Mouse (Mus musculus): ENCODE measurements around the gene Amigo3. TPM values are rescaled to one million over a fixed set of nuclear protein-coding genes. Genes with fewer than 3 reads are reported as not detected.

The Amigo3 gene
- total RNA-seq, 2 experiments from 2014 or later = 1.6 to 2.8 TPM

DNA sequence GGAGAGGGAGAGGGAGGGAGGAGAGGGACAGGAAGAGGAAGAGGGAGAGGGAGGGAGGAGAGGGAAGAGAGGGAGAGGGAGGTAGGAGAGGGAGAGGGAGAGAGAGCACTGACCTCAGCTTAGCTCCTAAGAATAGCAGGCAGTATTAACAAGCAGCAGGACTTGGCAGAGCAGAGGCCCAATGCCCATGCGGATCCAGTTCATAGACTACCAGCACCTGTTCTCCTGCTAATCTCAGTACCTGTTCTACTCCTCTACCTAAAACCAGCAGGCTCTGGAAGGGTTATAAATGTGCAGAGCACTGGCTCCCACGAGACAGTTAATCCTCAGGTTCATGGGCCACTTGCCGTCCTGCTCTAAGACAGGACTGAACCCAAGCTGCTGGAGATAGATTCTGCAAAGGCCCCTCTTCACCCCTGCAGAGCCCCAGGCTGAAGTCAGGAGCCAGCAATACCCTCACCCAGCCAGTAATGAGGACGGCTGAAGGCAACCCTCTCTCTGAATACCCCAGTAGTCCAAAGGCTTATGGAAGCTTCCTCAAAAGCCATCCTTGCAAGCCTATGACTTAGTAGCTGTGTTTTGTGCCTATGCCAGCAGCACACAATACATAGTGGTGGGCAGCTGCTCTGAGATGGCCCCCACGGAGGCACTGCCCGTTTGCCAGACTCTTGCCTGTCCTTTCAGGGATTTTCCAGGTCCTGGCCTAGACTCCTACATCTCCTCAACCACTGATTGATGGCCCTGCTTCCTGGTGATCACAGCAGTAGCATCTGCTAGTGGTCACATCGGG is 20.4 kb downstream of the Amigo3 start:
- intact Hi-C loops (cut with DNase I) = no loop called here
- DNase-seq = no peak

DNA sequence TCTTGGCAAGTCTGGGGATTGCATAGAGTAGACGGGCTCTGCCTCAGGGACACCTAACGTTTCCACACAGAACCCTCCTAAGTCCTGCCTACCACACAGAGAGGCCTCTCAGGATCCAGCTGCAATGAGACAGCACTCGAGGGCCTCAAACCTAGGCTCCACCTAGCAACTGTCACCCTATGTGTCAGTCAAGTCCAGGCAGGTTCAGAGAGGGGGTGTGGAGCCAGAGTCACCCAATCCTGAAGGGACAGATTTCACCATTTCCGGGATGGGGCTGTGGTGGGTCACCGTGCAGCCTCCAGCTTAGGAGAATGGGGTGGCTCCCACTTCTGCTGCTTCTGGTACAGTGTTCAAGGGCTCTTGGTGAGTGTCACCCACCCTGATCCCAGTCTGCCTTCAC is 27.2 kb downstream of the Amigo3 start, which contains the start of gene Mst1:
Gene Mst1, plus strand, starts transcription at position 269 of the 400 bp plus-strand sequence.
- DNase-seq = no peak
- intact Hi-C loops (cut with DNase I) = no loop called here

DNA sequence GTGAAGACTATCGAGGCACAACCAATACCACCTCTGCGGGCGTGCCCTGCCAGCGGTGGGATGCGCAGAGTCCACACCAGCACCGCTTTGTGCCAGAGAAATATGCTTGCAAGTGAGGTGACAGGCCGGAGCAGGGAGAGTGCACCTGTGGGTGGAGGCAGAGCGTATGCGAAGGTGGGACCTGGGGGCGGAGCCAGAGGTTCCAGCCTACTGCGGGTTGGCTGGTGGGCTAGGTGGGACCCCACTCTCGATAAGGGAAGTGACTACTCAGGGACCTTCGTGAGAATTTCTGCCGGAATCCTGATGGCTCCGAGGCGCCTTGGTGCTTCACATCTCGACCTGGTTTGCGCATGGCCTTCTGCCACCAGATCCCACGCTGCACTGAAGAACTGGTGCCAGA is 29.6 kb downstream of the Amigo3 start:
- no peak for DNase-seq
- intact Hi-C loops (cut with DNase I) = no loop called here

DNA sequence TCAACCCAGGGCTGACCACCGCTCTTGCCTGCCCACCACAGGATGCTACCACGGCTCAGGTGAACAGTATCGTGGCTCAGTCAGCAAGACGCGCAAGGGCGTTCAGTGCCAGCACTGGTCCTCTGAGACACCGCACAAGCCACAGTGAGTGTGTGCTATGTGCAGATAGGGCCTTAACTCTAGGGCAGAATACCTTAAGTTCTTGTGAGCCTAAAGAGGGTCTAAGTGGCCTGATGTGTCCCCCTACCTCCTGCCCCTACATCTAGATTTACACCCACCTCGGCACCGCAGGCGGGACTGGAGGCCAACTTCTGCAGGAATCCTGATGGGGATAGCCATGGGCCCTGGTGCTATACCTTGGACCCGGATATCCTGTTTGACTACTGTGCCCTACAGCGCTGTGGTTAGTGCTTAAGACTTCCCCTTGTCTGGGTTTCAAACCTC is 30.1 kb downstream of the Amigo3 start, which contains the start of gene Rnf123:
Gene Rnf123, minus strand, starts transcription at position 359 of the 444 bp plus-strand sequence.
- no peak for DNase-seq
- intact Hi-C loops (cut with DNase I) = no loop called here

DNA sequence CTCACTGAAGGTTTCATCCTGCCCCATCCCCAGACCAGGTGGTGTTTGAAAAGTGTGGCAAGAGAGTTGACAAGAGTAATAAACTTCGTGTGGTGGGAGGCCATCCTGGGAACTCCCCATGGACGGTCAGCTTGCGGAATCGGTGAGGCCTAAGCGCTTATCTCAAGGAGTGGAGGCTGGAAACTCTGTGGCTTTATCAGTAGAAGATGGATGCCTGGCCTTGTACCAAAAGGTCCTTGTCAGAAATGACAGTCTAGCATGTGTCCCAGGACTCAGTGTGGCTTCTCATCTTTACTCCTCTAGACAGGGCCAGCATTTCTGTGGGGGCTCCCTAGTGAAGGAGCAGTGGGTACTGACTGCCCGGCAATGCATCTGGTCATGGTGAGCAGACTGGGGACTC is 30.6 kb downstream of the Amigo3 start:
- no peak for DNase-seq
- intact Hi-C loops (cut with DNase I) = no loop called here

DNA sequence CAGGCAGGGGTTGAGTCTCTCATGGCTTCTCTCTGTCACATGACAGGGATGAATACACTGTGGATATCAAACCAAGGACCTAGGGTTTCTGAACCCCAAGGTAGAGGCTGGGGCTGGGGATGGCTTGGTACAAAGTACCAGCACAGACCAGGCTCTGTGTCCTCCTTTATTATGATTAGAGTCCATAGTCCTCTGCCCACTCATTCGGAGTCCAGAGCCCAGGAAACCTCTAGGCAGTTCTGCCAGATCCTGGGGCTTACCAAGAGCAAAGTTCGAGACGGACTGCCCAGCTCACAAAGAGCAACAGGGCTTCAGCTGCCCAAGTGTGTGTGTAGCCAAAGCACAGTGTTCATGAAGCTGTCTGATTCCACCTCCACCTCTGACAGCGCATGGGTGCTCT is 32.3 kb downstream of the Amigo3 start:
- DNase-seq = no peak
- intact Hi-C loops (cut with DNase I) = no loop called here

DNA sequence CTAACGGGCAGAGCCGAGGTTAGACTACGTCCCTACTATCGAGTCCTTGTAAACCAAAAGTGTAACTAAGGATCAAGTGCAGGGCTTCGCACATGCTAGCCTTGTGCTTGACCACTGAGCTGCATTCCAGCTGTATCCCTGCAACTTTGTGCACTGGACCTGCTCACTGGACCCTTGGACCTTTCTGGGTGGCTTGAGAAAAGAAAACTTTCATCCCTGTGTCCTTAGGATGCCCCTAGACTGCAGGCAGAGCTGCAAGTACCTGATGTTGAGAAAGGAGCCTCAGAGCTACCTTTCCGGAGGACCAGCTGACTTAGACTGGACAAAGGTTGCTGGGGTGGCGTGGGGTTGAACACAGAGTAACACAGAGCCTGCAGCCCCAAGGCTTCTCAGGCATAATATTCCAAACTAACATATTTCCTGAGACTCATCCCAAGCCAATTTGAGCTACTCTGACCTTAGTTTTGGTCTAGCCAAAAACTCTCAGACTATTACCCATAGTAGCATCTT is 37.7 kb downstream of the Amigo3 start:
- DNase-seq = no peak
- intact Hi-C loops (cut with DNase I) = no loop called here

DNA sequence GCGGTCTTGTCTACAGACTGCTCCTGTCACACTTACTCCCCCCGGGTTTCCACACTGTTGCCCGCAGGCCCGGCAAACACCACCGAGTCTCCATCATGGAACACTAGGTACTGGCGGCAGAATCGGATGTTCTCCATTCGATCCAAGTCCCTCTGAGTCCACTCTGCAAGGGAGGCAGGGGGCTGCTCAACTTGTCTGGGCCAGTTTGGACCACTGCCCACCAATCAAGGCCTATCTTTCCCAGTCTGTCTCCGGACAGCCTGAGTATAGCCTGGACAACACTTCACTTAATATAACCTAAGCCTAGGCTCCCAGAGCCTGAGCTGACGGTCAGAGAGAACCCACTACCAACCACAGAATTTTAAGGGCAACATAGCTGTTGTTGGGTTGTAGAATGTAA is 40.6 kb downstream of the Amigo3 start:
- intact Hi-C loops (cut with DNase I) = no loop called here
- DNase-seq = no peak

DNA sequence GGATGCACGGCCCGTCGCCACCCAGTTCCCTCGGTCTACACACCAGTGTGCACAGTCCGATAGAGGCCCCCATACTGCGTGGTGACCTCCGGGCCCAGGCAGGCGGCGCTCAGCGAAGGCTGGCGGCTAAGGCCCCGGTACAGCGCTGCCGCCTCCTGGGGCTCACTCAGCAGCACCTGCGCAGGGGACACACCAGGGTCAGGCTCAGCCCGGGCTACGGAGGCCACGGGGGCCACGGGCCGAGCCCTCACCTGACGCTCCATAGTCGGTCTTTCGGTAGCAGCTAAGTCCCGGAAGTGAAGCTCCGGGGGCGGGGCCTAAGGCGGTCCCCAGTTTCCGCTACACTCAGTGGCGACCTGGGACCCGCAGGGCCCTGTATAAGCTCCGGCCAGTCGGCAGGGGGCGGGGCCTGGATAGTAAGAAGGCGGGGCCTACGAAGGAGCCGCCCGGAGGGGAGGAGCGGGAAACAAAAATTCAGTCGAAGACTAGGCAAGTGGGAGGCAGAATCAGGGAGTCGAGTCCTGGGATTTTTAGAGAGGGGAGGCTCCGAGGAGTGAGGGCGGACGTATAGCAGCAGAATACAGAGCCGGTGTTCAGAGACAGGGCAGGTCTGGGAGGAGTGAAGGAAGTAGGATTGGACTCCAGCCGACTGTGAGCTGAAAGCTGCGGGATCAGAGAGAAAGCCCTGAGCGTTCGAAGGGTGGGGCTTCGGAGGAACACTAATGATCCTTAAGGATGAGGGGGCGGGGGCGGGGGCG is 41.4 kb downstream of the Amigo3 start, which contains the start of gene Apeh:
Gene Apeh, minus strand, starts transcription at position 423 of the 758 bp plus-strand sequence.
- intact Hi-C loops (cut with DNase I) = no loop called here
- peak; percentile 96 for DNase-seq

DNA sequence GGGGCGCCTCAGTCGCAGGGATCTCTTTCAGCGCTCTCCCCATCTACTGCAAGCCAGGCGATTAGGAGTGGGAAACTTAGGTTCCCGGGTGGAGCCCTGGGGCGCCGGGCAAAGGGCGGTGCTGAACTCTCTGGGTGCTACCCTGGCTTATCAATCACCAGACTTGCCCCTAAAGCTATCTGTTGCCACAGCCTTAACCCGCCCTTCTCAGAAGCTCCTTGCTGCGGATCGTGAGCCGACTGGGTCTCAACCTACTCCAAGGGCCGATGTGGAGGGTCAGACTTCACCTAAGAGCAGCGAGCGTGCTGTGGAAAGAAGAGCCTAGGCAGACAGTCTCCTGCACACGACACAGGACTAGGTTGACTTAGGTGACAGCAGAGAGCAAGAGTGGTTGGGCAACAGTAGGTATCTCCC is 42.0 kb downstream of the Amigo3 start:
- no peak for DNase-seq

DNA sequence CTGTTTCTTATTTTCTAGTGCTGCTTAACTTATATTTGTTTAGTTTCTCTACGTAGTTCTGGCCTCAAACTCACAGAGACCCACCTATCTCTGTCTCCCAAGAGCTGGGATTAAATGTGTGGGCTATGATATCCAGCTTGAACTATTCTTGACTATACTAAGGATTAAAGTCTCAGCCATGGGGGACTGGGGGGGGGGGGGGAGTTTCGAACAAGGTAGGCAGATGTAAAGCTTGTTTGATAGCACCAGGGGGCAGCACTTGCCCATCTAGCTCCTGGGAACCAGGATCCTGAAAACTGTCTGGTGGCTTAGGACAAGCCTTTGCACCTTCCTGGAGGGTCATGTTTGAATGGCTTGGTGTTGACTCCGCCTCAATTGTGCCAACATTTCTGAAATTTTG is 42.6 kb downstream of the Amigo3 start:
- intact Hi-C loops (cut with DNase I) = loop anchor here (5.0 kb wide), 1 partner anchor 107 kb away; no protein-coding TSS in a partner anchor
- DNase-seq = peak; percentile 68

More for the DNA sequence above, 42.0 kb downstream of the Amigo3 start:
- intact Hi-C loops (cut with DNase I) = loop anchor here (5.0 kb wide), 1 partner anchor 107 kb away; no protein-coding TSS in a partner anchor

DNA sequence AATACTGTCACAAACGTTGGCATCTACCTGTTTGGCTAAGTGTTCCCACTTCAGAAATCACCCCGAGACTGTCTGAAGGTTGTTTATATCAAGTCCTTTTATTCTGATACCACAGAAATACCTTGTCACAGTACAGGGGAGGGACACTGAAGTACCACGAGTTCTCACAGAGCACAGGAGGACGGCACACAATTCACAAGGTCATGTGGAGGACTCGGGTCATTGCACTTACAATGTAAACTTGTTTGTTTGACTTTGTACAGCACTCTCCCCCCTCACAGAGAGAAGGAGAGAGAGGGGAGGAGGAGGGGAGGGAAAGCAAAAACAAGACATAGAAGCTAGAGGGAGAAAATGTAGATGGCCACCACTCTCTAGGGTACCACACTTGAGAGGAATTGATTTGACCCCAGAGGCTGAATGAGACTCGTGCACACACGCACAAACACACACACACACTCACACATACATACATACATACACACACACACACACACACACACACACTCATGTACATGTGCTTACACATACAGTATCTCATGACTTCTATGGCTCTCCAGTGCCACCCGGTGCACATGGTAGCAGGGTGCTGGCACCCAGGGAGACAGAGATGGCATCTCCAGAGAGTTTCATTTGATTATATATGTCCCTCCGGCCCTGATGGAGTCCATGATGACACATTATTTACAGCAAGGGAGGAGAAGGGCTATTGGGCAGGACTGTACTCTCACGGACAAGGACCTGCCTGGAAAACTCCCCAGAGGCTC is 43.2 kb downstream of the Amigo3 start:
- no peak for DNase-seq
- intact Hi-C loops (cut with DNase I) = loop anchor here (5.0 kb wide), 1 partner anchor 106 kb away; no protein-coding TSS in a partner anchor

DNA sequence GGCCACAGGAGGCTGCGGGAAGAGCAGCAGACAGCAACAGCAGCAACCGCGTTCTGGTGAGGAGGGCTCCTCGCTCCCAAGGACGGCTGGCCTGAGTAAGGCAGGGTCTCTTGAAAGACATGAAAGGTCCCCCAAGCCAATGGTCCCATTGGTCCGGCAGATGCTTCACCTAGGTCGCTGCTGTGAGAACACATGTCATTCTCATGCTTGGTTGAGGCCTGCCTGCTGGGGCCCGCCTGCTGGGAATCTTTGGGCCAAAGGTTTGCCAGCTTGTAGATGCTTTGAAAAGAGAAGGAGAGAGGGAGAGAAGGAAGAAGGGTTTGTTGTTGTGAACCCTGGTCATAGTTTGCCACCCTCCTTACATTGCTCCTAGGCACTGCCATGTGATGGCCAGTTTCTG is 46.7 kb downstream of the Amigo3 start:
- peak; percentile 58 for DNase-seq
- intact Hi-C loops (cut with DNase I) = loop anchor here (5.0 kb wide), 1 partner anchor 103 kb away; no protein-coding TSS in a partner anchor

DNA sequence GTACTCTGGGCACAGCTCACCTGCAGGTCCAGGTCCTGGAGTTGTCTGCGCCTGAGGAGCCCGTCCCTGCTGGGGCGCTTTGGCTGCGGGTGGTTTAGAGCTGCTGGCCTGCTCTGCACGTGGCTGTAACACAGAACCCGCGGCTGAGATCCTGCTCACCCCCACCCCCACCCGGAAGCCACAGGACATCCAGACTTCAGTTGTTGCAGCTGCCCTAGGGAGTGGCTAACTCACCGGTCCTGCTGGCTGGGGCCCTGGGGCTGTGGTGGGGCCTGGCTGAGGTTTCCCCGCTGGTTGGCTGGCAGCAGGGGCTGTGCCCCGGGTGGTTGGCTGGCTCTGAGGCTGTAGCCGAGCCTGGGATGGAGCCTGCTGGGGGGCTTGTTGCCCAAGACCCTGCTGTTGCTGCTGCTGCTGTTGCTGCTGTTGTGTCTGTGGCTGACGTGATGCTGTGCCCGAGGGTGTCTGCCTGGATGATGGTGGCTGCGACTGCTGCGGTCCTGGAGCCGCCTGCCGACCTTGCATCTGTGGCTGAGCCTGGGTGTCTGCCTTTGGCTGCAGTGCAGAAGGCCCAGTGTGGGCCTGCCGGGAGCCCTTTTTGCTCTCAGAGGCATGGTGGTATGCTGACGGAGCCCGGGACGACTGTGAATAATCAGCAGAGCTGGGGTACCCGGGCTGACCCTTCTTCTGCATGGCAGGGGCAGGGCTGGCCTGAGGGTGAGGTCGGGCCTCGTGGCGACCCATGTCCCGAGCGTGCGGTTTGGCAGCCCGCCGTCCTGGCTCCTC is 52.0 kb downstream of the Amigo3 start:
- intact Hi-C loops (cut with DNase I) = no loop called here
- peak; percentile 57 for DNase-seq

Small RNA genes within 50 kb of the gene (microRNA-seq; reads per million reads assigned to microRNA genes)
- gene Gm47303 (not detected), gene Mir7088 (not detected)

Other genes with a start within 250 kb of the Amigo3 start
- 10 to 100 TPM; 73.4 to 79.0 TPM for gene Rbm6, start 179.9 kb upstream of the Amigo3 start, total RNA-seq (2021)
- gene Mon1a, start 165.0 kb upstream of the Amigo3 start, total RNA-seq (2021) = 10 to 100 TPM; 15.2 to 16.1 TPM
- gene Mst1r, start 146.3 kb upstream of the Amigo3 start, total RNA-seq (2021) = 1 to 10 TPM; 2.2 to 3.6 TPM
- not detected for gene Actl11, start 124.7 kb upstream of the Amigo3 start, total RNA-seq (2021)
- gene Camkv, start 117.5 kb upstream of the Amigo3 start, total RNA-seq (2021) = 100 to 1,000 TPM; 333 to 354 TPM
- gene Traip, start 103.0 kb upstream of the Amigo3 start, total RNA-seq (2021) = 10 to 100 TPM; 21.2 to 21.3 TPM
- gene Uba7, start 77.7 kb upstream of the Amigo3 start, total RNA-seq (2021) = 1 to 10 TPM; 2.1 to 3.5 TPM
- 1 to 10 TPM in 1 of 2 experiments, under 1 TPM in 1; 0.44 to 1.3 TPM for gene Gm20661, start 70.1 kb upstream of the Amigo3 start, total RNA-seq (2021)
- gene Inka1, start 67.3 kb upstream of the Amigo3 start, total RNA-seq (2021) = 10 to 100 TPM in 1 of 2 experiments, 1 to 10 TPM in 1; 9.4 to 10.4 TPM
- gene Cdhr4, start 60.7 kb upstream of the Amigo3 start, total RNA-seq (2021) = 1 to 10 TPM; 1.0 to 2.3 TPM
- gene Gm20662, start 56.8 kb upstream of the Amigo3 start, total RNA-seq (2021) = 1 to 10 TPM; 1.3 to 2.5 TPM
- gene Ip6k1, start 50.7 kb upstream of the Amigo3 start, total RNA-seq (2021) = 100 to 1,000 TPM; 153 to 160 TPM
- gene Gmppb, start 3.9 kb upstream of the Amigo3 start, total RNA-seq (2021) = 10 to 100 TPM; 15.2 to 15.5 TPM
- not detected for gene Mst1, start 27.3 kb downstream of the Amigo3 start, total RNA-seq (2021)
- 10 to 100 TPM; 92.5 to 93.8 TPM for gene Rnf123, start 30.2 kb downstream of the Amigo3 start, total RNA-seq (2021)
- gene Apeh, start 41.4 kb downstream of the Amigo3 start, total RNA-seq (2021) = 10 to 100 TPM; 46.1 to 50.1 TPM
- gene Bsn, start 137.2 kb downstream of the Amigo3 start, total RNA-seq (2021) = 10 to 100 TPM; 70.4 to 74.5 TPM
- 100 to 1,000 TPM; 121 to 127 TPM for gene Dag1, start 210.8 kb downstream of the Amigo3 start, total RNA-seq (2021)
- gene Nicn1, start 237.3 kb downstream of the Amigo3 start, total RNA-seq (2021) = 100 to 1,000 TPM; 101 to 118 TPM
- gene Amt, start 243.7 kb downstream of the Amigo3 start, total RNA-seq (2021) = 10 to 100 TPM; 25.0 to 26.7 TPM